Mouse (Mus musculus): ENCODE results near the gene B4galt3.

Gene B4galt3

DNA sequence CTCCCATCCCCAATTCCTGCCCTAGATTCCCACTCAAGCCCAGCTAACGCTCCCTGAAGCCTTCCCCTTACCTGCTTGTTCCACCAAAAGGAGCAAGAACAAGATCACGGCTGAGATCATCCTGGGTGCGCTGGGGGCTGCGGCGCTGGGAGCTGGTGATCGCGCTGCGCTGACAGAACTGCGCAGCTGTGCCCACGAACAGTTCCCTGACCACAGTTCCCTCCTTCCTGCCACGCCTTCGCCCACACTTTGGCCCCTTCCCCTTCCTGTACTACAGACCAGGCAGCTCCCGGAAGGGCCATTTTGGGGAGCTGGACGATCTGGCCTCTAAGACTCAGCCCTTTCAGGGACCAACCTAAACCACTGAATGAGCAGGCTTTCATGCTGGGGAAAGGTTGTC, 36.0 kb upstream of the B4galt3 start, which contains the start of gene Fcer1g:
Fcer1g (minus strand) TSS at position 240 of the 400 bp plus-strand sequence.
- CTCF ChIA-PET: interaction anchor here in 1 of 4 experiments (0.6 to 2.7 kb wide), 4 partner anchors 9 to 47 kb away, joined by 3 to 8 read pairs (median 3); partner anchors contain the start of genes Apoa2 and Ppox
- POLR2A ChIA-PET: interaction anchor here in 2 of 4 experiments (0.7 to 2.9 kb wide), 10 partner anchors 9 to 177 kb away, joined by 3 to 7 read pairs (median 3); partner anchors contain the start of genes Apoa2 (in 1 of the 2), B4galt3 (in 1 of the 2), Ppox (in 1 of the 2) and Usf1 (in 1 of the 2)

DNA sequence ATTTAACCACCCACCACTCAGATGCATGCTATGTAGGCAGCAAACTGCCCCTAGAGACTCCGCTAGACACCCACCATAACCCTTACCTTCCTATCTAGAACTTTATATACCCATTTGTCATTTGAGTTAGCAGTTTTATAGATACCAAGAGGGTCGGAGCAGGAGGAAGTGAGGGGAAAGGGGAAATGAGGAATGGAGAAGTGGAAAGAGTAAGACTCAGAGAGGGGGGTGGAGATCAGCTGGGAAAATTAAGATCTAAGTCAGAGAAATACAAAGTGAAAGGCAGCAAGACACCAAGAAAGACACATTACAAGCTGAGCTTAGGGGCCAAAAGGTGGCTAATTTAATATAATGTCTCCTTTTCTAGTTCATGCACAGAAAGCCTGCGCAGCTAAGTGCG, 35.6 kb upstream of the B4galt3 start:
- POLR2A ChIA-PET: interaction anchor here in 2 of 4 experiments (1.1 to 2.9 kb wide), 9 partner anchors 9 to 177 kb away, joined by 3 to 7 read pairs (median 3); partner anchors contain the start of genes B4galt3 (in 1 of the 2), Ppox (in 1 of the 2) and Usf1 (in 1 of the 2)
- CTCF ChIA-PET: interaction anchor here in 1 of 4 experiments (1.2 to 2.7 kb wide), 4 partner anchors 14 to 333 kb away, joined by 3 to 8 read pairs (median 4); partner anchors contain the start of gene Ppox

DNA sequence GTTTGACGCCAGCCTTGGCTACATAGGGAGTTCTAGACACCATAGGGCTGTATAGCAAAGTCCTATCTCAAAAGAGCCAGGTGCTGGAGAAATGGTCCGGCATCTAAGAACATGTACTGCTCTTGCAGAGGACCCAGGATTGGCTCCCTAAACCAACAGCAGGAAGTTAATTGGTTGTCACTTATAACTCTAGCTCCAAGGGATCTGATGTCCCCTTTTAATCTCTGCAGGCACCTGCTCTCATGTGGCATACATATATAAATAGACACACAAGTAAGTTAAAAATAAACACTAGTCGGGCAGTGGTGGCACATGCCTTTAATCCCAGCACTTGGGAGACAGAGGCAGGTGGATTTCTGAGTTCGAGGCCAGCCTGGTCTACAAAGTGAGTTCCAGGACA, 34.3 kb upstream of the B4galt3 start:
- ChIA-PET CTCF (interaction anchor here in 1 of 4 experiments (0.6 to 1.3 kb wide), 4 partner anchors 9 to 334 kb away, joined by 3 to 4 read pairs (median 4); no protein-coding TSS in a partner anchor), POLR2A (interaction anchor here in 2 of 4 experiments (0.9 to 1.6 kb wide), 7 partner anchors 8 to 28 kb away, joined by 3 to 4 read pairs (median 4); partner anchors contain the start of gene Tomm40l (in 1 of the 2))

DNA sequence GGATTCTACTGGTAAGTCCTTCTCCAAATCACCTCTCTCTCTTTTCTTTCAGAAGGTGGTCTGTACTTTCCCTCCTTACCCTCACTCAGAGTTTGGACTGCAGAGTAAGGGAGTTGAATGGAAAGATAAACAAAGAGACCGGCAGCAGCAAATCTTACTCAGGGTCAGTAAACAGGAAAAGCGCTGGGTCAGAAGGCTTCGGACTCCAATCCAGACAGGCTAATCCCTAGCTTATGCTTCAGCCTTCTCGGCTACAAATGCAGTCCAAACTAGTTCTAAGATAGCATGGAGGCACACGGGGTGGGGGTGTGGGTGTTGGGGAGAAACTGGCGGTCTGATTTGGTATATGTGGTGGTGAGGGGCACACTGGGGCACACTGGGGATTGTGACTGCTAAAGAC, 32.7 kb upstream of the B4galt3 start:
- ChIA-PET CTCF (interaction anchor here in 2 of 4 experiments (0.9 to 2.3 kb wide), 7 partner anchors 8 to 336 kb away, joined by 3 to 12 read pairs (median 5); no protein-coding TSS in a partner anchor), POLR2A (interaction anchor here in 1 of 4 experiments (0.8 to 2.0 kb wide), 3 partner anchors 9 to 44 kb away, joined by 3 to 6 read pairs (median 5); partner anchors contain the start of gene Ppox)

DNA sequence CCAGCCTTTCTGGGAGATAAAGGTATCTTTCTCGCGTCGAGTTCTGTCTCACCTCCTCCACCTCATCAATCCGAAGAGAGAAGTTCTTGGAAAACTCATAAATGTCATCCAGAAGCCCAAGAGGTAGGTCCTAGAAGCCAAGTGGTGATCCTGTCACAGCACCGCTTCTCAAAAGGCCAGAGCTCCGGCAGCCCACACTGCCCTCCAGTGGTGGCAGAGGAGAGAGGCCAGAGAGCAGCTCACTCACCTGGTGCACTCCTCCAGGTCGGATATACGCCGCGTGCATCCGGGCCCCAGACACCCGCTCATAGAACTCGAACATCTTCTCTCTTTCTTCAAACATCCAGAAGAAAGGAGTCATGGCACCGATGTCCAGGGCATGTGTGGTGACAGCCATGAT, 31.7 kb upstream of the B4galt3 start:
- POLR2A ChIA-PET: interaction anchor here in 3 of 4 experiments (0.5 to 2.0 kb wide), 20 partner anchors 8 to 263 kb away, joined by 3 to 6 read pairs (median 3); partner anchors contain the start of genes Adamts4 (in 2 of the 3), B4galt3 (in 1 of the 3) and Ppox (in 1 of the 3)
- CTCF ChIA-PET: interaction anchor here (0.5 to 2.9 kb wide), 52 partner anchors 8 to 347 kb away, joined by 3 to 18 read pairs (median 4); partner anchors contain the start of genes Tomm40l (in 2 of the 4), Adamts4 (in 1 of the 4), Apoa2 (in 1 of the 4) and B4galt3 (in 1 of the 4)

DNA sequence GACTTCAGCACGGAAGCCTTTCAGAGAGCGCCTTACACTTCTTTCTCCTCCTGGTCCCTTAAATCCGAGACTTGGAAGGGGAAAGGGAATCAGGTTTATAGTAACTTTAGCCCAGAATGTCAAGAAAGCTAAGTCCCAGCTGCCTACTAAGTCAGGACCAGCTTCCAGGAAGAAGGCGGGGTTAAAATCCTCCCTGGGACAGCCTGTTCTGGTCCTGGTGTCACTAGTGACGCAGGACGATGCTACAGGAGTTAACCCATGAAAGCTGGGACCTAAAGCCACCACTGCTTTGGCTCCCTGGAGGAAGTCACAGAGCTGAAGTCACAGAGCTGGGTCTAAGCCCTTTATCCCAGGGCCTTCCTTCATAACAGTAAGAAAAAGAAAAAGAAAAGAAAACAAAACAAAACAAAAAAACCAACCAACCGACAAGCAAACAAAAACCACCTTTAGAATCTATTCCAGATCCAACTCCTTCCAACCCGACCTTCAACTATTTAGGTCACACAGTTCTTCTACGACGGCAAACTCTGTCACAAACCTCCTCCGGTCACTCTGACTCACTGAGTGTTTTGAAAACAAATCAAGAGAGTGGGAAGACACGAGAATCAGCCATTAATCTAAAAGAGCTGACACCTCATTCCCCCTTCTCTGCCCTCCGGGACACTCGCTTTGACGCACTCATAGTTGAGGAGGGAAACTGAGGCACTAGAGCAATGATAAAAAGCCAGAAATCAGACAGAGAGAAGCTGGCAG, 30.0 kb upstream of the B4galt3 start:
- CTCF ChIA-PET: interaction anchor here in 2 of 4 experiments (1.1 to 2.9 kb wide), 3 partner anchors 19 to 129 kb away, joined by 3 to 18 read pairs (median 3); partner anchors contain the start of gene Tomm40l (in 1 of the 2)
- POLR2A ChIA-PET: interaction anchor here in 3 of 4 experiments (0.6 to 1.8 kb wide), 10 partner anchors 10 to 129 kb away, joined by 3 to 8 read pairs (median 4); partner anchors contain the start of genes B4galt3 (in 1 of the 3), Nit1 (in 1 of the 3) and Pfdn2 (in 1 of the 3)

DNA sequence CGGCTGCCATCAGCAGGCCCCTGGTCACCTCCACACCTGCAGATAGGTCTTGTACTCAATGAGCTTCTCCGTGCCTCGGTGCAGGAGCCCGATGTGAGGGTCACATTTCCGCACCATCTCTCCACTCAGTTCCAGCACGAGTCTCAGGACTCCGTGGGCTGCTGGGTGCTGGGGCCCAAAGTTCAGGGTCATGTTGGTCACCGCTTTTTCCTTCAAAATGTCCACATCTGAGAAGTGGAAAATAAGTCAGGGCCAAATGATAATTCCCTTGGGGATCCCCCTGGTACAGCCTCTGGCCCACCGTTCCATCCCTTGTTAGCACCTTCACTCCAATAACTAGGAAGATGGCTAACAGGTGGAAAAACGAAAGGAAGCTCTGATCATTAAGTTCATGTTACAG, 29.2 kb upstream of the B4galt3 start:
- CTCF ChIA-PET: interaction anchor here in 1 of 4 experiments (1.1 to 1.9 kb wide), 3 partner anchors 10 to 130 kb away, joined by 3 to 7 read pairs (median 5); partner anchors contain the start of genes Adamts4, Ndufs2 and Ppox
- POLR2A ChIA-PET: interaction anchor here in 2 of 4 experiments (0.6 to 1.8 kb wide), 10 partner anchors 10 to 122 kb away, joined by 3 to 8 read pairs (median 3); partner anchors contain the start of genes Adamts4 (in 1 of the 2), Nit1 (in 1 of the 2) and Pfdn2 (in 1 of the 2)

DNA sequence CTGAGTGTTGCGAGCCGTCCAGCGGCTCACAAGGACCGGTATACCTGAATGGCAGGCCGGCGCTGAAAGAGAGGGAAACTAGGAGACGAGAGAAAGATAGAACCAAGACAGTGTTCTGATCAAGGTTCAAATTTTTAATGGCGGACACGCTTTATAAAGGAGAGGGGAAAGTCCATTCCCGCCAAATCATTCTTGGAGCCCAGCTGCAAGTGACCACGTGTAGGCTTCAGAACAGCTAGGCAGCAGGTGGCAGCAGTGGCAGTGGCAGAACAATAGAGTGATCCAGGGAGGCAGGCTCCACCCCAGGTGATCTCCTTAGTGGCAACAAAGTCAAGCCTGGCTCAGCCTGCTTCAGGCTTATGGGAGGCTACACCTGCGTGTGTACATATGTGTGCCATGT, 28.2 kb upstream of the B4galt3 start:
- POLR2A ChIA-PET: interaction anchor here in 2 of 4 experiments (0.6 to 1.5 kb wide), 9 partner anchors 9 to 123 kb away, joined by 3 to 7 read pairs (median 3); partner anchors contain the start of gene Adamts4 (in 1 of the 2)
- CTCF ChIA-PET: interaction anchor here in 1 of 4 experiments (1.1 to 1.9 kb wide), 3 partner anchors 9 to 340 kb away, joined by 3 to 7 read pairs (median 5); partner anchors contain the start of genes Adamts4, Ndufs2 and Ppox

DNA sequence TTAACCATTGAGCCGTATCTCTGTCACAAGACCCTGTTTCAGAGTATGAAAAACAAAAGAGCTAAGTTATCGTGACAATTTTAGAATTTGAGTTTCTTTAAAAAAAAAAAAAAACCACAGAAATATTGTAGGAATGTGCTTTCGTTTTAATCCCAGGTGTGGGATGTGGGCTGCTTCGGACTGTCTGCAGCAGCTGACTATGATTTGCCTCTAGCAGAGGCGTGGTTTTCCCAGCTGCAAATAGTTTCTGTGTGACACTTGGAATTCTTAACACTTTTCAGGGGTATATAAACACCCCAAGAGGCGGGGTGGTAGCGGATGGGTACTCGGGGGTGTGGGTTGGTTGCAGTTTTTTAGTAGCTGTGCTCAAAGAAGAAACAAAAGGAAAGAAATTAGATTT, 24.8 kb upstream of the B4galt3 start:
- CTCF ChIA-PET: interaction anchor here in 2 of 4 experiments (0.6 to 1.1 kb wide), 2 partner anchors 78 to 127 kb away, joined by 3 read pairs; no protein-coding TSS in a partner anchor
- POLR2A ChIA-PET: interaction anchor here in 3 of 4 experiments (0.6 to 3.1 kb wide), 12 partner anchors 12 to 257 kb away, joined by 3 to 14 read pairs (median 3); partner anchors contain the start of genes B4galt3 (in 2 of the 3), Nit1 (in 1 of the 3), Pcp4l1 (in 1 of the 3) and Pfdn2 (in 1 of the 3)

DNA sequence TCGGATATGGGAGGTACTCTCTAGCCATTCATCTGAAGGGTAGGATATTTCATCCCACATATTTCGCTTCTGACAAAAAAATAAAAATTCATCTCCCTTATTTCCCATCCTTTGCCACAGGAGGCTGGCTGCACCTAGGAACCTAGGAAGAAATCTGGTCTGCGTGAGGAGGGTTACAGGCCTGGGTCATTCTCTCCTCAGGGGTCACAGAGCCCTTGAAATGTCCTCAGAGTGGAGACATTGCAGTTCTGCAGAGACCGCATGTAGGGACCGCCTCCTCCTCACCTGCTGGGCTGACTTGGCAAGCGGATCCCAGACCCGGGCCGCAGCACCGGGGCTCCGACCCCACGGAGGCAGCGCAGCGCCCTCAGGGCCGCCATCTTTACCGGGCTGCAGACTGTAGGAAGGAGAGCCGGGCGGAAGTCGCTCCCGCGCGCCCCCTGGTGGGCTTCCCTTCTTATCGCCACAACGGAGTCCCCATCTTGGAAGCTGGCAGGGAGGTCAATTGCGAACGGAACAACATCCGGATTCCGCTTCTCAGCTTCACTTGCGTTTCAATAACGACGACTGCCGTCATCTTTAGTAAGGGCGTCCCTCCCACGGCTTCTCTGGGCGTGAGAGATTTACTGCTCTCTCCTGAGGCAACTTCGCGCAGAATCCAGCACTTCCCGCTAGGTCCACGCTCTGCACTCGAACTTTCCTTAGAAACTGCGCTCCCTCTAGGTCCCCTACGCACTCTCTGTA, 23.2 kb upstream of the B4galt3 start:
- POLR2A ChIA-PET: interaction anchor here (0.6 to 3.1 kb wide), 19 partner anchors 9 to 1278 kb away, joined by 3 to 14 read pairs (median 4); partner anchors contain the start of genes Ppox (in 3 of the 4), B4galt3 (in 2 of the 4), Pcp4l1 (in 1 of the 4) and Usp21 (in 1 of the 4)

DNA sequence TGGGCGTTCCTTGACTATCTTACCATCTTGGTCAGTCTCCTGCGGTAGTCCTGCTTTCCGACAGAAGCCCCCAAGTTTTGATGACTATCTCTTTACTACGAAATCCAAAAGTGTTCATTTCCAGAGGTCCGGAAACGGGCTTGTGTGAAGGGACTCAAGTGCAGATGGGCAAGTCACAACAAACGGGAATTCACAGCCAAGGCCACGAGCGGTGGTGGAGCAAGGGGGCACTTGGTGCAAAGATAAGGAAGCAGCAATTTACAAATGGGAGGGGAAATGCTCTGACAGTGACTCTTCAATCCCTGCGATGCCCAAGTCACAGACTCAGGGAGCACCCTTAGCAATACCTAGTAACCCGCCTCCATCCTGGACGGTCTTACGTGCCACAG, 22.7 kb upstream of the B4galt3 start:
- POLR2A ChIA-PET: interaction anchor here (0.6 to 3.1 kb wide), 14 partner anchors 9 to 136 kb away, joined by 3 to 14 read pairs (median 5); partner anchors contain the start of genes B4galt3 (in 2 of the 4), Ppox (in 2 of the 4) and Pcp4l1 (in 1 of the 4)

More for the DNA sequence above, 23.2 kb upstream of the B4galt3 start:
- CTCF ChIA-PET: interaction anchor here in 3 of 4 experiments (0.6 to 1.6 kb wide), 22 partner anchors 8 to 158 kb away, joined by 3 to 14 read pairs (median 3); partner anchors contain the start of genes B4galt3 (in 1 of the 3), Ppox (in 1 of the 3) and Tomm40l (in 1 of the 3)

DNA sequence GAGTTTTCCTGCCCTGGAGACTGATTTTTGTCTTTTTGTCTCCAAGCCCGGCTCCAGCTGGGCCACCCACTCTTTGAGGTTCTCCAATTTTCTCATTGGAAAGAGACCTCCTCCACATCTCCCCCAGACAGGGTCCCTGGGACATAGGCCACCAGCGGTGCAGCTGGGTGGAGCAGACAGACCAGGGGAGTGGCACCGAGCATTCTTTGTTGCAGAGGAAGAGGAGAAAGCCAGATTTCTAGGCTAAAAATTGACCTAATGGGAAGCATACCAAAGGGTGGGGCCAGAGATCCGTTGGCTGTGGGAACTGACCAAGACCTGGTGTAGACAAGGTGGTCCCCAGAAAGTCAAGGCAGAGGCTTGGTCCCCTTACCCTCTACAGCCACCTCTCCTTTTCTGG, 22.2 kb upstream of the B4galt3 start:
- ChIA-PET POLR2A (interaction anchor here in 2 of 4 experiments (0.5 to 3.1 kb wide), 9 partner anchors 10 to 137 kb away, joined by 3 to 14 read pairs (median 3); partner anchors contain the start of genes B4galt3 (in 1 of the 2) and Usp21 (in 1 of the 2)), CTCF (interaction anchor here in 3 of 4 experiments (0.6 to 1.6 kb wide), 9 partner anchors 9 to 254 kb away, joined by 3 to 8 read pairs (median 3); partner anchors contain the start of genes Ppox (in 1 of the 3) and Tomm40l (in 1 of the 3))

More for the DNA sequence above, 22.7 kb upstream of the B4galt3 start:
- CTCF ChIA-PET: interaction anchor here in 3 of 4 experiments (0.6 to 1.6 kb wide), 22 partner anchors 9 to 159 kb away, joined by 3 to 14 read pairs (median 3); partner anchors contain the start of genes B4galt3 (in 1 of the 3), Ppox (in 1 of the 3) and Tomm40l (in 1 of the 3)

DNA sequence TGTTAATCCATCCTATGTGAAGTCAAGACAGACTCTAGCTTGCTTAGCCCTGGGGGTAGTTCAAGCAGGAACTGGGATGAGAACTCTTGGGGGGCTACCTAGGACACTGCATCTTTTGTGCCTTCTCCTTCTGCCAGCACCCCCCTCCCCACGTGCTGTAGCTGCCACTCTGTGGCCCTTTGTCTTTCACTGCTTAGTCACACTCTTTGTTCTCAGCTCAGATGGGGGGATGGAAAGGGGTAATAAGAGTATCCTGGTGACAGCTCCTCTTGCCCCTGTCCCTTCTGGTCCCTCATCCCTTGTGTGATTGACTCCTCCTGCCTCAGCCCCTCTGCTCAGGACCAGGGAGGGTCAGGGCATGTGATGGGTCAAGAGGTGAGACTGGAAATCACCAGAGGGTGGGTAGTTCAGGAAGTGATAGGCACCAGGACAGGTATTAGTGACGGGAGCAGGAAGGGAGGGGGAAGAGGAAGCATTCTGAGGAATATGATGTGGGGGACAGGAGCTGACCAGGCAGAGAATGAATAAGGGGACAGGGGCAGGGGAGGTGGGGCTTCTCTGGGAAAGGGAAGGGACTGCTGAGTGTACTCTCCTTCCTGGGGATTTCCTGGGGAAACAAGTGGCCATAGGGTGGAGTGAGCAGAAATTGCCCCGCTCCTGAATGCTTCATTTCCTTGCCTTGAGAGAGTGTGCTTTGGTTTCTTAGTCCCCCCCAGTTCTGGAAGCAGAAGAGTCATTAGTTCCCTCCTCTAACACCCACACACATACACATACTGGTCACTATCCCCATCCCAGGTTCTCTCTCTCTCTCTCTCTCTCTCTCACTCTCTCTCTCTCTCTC, 21.5 kb upstream of the B4galt3 start:
- ChIA-PET POLR2A (interaction anchor here in 3 of 4 experiments (0.5 to 3.4 kb wide), 13 partner anchors 9 to 160 kb away, joined by 3 to 21 read pairs (median 3); partner anchors contain the start of genes B4galt3 (in 2 of the 3) and Usp21 (in 1 of the 3)), CTCF (interaction anchor here in 3 of 4 experiments (0.6 to 1.4 kb wide), 6 partner anchors 10 to 254 kb away, joined by 3 to 4 read pairs (median 3); partner anchors contain the start of gene Ppox (in 1 of the 3))

DNA sequence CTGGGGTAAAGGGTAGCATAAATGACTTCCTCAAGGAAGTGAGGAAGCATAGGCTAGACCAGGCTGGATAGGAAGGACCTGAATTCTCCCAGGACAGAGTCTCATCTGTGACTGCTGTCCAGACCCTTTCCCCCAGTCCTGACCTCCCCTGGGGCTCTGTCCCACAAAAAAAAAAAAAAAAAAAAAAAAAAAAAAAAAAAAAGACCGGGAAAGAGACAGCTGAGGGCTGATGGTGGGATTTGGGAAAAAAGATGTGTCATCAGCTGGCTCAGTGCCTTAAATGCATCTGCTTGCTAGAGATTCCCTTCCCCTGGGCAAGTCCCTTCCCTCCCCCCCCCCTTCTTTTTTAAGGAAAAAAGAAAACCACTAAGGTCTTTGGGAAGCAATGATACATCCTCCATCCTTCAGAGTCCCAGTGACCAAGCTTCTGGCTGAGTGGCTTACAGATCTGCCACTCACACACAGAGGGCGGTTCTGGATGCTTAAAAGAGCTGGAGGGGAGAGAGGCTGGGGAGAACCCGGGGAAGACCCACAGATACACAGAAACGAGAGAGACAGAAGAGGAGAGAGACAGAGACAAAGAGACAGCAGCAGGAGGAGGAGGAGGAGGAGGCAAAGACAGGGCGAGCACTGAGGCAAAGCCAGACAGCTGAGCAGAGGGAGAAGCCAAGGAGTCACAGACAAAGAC, 20.1 kb upstream of the B4galt3 start, which contains the start of gene Adamts4:
Adamts4 (plus strand) TSS at position 509 of the 688 bp plus-strand sequence.
- ChIA-PET CTCF (interaction anchor here in 3 of 4 experiments (0.5 to 2.6 kb wide), 12 partner anchors 8 to 196 kb away, joined by 3 to 12 read pairs (median 4); partner anchors contain the start of genes Fcer1g (in 1 of the 3) and Tomm40l (in 1 of the 3)), POLR2A (interaction anchor here (0.5 to 3.4 kb wide), 26 partner anchors 9 to 252 kb away, joined by 3 to 21 read pairs (median 4); partner anchors contain the start of genes B4galt3 (in 2 of the 4), Cfap126 (in 1 of the 4), Dedd (in 1 of the 4) and Pcp4l1 (in 1 of the 4))

Measured in embryonic stem cell, embryonic (primary cell).